Mouse (Mus musculus): ENCODE data around the gene Fcrl1.

Fcrl1 gene

GRCm38 (mm10) chr3:87410605-87411004, 34.4 kb downstream of the Fcrl1 start:
- DNase-seq (ENCODE audit: low spot score), result no peak

GRCm38 (mm10) chr3:87411150-87411549, 35.0 kb downstream of the Fcrl1 start:
- peak; percentile 41 for DNase-seq (ENCODE audit: low spot score)

GRCm38 (mm10) chr3:87420645-87421044, 44.5 kb downstream of the Fcrl1 start:
- DNase-seq (ENCODE audit: low spot score), result no peak

- no peak for DNase-seq (ENCODE audit: low spot score)
These were observed 46.3 kb downstream of the Fcrl1 start for GRCm38 (mm10) chr3:87422386-87422910.

GRCm38 (mm10) chr3:87435479-87435878, 59.3 kb downstream of the Fcrl1 start, which contains the start of gene Fcrl5:
TSS of gene Fcrl5 (plus strand) at chr3:87435773.
- no peak for DNase-seq (ENCODE audit: low spot score)

- no peak for DNase-seq (ENCODE audit: low spot score)
These were observed 64.4 kb downstream of the Fcrl1 start for GRCm38 (mm10) chr3:87440586-87440985.

GRCm38 (mm10) chr3:87443968-87444367, 67.8 kb downstream of the Fcrl1 start:
- no peak for DNase-seq (ENCODE audit: low spot score)
